Mouse (Mus musculus): ENCODE data around the gene Vti1a. TPM values are rescaled to one million over a fixed set of nuclear protein-coding genes. Genes with fewer than 3 reads are reported as not detected.

The Vti1a gene
- polyA plus RNA-seq, 1 experiment from 2014 or later, result 24.5 TPM

DNA sequence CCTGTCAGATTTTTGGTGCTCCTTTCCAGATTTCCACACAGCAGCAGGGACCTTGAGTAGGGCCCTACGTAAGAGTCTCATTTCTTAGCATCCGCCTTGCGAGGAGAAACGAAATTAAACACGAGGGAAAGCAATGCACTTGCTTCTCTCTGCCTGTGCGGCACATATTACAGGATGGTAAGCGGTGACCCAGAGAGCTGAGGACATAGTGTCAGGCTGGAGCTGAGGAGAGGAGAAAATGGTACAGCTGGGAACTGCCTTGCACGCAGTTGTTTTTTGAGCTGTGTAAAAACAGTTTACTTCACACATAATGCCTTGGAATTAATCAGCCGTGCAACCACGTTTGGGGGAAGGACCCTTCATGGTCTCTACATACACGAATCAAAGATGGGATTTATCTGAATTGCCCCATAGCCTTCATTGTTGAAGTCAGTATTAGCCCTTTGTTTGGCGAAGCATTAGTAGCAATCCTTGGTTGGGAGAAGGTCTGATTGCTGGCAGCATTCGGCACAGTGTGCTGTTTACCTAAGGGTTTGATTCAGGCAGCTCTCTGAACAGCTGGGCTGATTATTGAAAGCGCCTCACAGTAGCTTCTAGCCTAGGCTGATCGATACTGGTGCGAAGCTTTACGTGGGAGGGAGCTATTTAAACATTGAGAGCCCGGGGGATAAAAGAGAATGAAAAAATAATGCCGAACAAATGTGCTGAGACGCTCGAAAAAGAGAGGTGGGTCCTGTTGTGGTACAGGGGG, 153.4 kb downstream of the Vti1a start:
- Histone ChIP-seq H3K9me3 (replicated peaks) (no peaks in the 10 kb centered on the region), H3K4me1 (0 out of 2 replicates have a peak, but pooled peaks cover 7% of the 10 kb centered on the region), H3K36me3 (peaks cover 3% of the 10 kb centered on the region; the same call in 1 of the 2 replicates), H3K27me3 (replicated peaks) (no peaks in the 10 kb centered on the region), H3K27ac (no peak overlapping the region), H3K4me3 (no peak overlapping the region), H3K4me2 (peak overlapping the region; percentile 11; the same call in 1 of the 2 replicates), H3K9ac (no peak overlapping the region)
- WGBS (ENCODE audit: insufficient replicate concordance), result 84% methylated on average over 21 of the region's 21 CpGs
- no peak for ATAC-seq

DNA sequence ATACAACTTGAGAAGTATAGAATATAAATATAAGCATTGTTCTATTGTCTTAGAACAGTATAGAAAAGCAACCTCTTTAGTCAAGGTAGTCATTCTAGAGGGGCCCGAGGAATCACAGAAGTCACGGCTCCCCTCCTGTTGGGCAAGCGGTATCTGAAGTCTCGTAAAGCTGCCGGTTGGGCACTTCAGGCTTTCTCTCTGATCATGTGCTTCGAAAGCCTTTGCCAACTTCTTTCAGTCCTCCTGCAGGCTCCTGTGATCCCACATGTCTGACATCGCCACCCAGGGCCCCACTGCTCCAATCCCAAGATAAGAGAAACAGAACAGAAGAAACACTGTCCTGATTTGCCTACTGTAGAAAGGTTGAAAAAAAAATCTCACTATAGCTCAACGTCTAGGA, 156.5 kb downstream of the Vti1a start:
- no peak for ATAC-seq

DNA sequence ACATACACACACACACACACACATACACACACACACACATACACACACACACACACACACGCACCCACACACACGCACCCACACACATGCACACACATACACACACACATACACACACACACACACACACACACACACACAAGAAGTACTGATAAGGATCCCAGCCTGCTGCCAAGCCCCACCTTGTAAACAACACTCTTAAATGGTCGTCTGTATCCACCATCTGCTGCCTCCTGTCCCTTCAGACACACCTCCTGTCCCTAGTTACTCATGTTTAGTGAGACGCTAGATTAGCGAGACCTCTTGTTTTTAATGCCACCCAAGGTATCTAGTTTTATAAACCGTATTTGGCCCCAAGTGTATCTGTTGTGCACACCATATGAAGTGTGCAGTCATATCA, 158.1 kb downstream of the Vti1a start:
- Histone ChIP-seq H3K4me1 (0 out of 2 replicates have a peak, but pooled peaks cover 4% of the 10 kb centered on the region), H3K27me3 (replicated peaks) (no peaks in the 10 kb centered on the region), H3K4me2 (no peak overlapping the region), H3K4me3 (no peak overlapping the region), H3K9ac (no peak overlapping the region), H3K36me3 (peaks cover 3% of the 10 kb centered on the region; the same call in 1 of the 2 replicates), H3K9me3 (replicated peaks) (no peaks in the 10 kb centered on the region), H3K27ac (no peak overlapping the region)
- no peak for ATAC-seq
- WGBS (ENCODE audit: insufficient replicate concordance), result 70% methylated on average over 6 of the region's 6 CpGs

More for the DNA sequence above, 156.5 kb downstream of the Vti1a start:
- Histone ChIP-seq H3K4me2 (no peak overlapping the region), H3K27ac (no peak overlapping the region), H3K4me3 (no peak overlapping the region), H3K9me3 (replicated peaks) (no peaks in the 10 kb centered on the region), H3K27me3 (replicated peaks) (no peaks in the 10 kb centered on the region), H3K4me1 (0 out of 2 replicates have a peak, but pooled peaks cover 7% of the 10 kb centered on the region), H3K36me3 (peaks cover 3% of the 10 kb centered on the region; the same call in 1 of the 2 replicates), H3K9ac (no peak overlapping the region)
- 78% methylated on average over 8 of the region's 8 CpGs for WGBS (ENCODE audit: insufficient replicate concordance)

- H3K9me3 ChIP-seq (replicated peaks), result no peaks in the 10 kb centered on the region
- H3K27ac ChIP-seq, result no peak overlapping the region
- no peaks in the 10 kb centered on the region for H3K27me3 ChIP-seq (replicated peaks)
- no peak overlapping the region for H3K4me2 ChIP-seq
- H3K4me3 ChIP-seq, result no peak overlapping the region
- H3K36me3 ChIP-seq, result no peaks in the 10 kb centered on the region
- WGBS (ENCODE audit: insufficient replicate concordance), result 80% methylated on average over 5 of the region's 5 CpGs
- peaks cover 20% of the 10 kb centered on the region; the same call in 1 of the 2 replicates for H3K4me1 ChIP-seq
- H3K9ac ChIP-seq, result no peak overlapping the region
- no peak for ATAC-seq
Observed at GRCm38 (mm10) chr19:55480526-55480925, 164.4 kb downstream of the Vti1a start.

- no peak overlapping the region for H3K4me3 ChIP-seq
- ATAC-seq, result no peak
- no peak overlapping the region for H3K4me2 ChIP-seq
- no peak overlapping the region for H3K9ac ChIP-seq
- no peaks in the 10 kb centered on the region for H3K36me3 ChIP-seq
- H3K9me3 ChIP-seq (replicated peaks), result no peaks in the 10 kb centered on the region
- WGBS (ENCODE audit: insufficient replicate concordance), result 56% methylated on average over 5 of the region's 5 CpGs
- no peak overlapping the region for H3K27ac ChIP-seq
- no peaks in the 10 kb centered on the region for H3K27me3 ChIP-seq (replicated peaks)
- peaks cover 20% of the 10 kb centered on the region; the same call in 1 of the 2 replicates for H3K4me1 ChIP-seq
Observed at GRCm38 (mm10) chr19:55481308-55481707, 165.2 kb downstream of the Vti1a start.

- no peak overlapping the region for H3K27ac ChIP-seq
- H3K4me2 ChIP-seq, result 0 out of 2 replicates have a peak overlapping the region, but pooled peaks have one; percentile 5
- H3K36me3 ChIP-seq, result no peaks in the 10 kb centered on the region
- no peaks in the 10 kb centered on the region for H3K27me3 ChIP-seq (replicated peaks)
- 57% methylated on average over 5 of the region's 5 CpGs for WGBS (ENCODE audit: insufficient replicate concordance)
- ATAC-seq, result no peak
- no peak overlapping the region for H3K4me3 ChIP-seq
- H3K4me1 ChIP-seq, result peaks cover 20% of the 10 kb centered on the region; the same call in 1 of the 2 replicates
- no peaks in the 10 kb centered on the region for H3K9me3 ChIP-seq (replicated peaks)
- no peak overlapping the region for H3K9ac ChIP-seq
Observed at GRCm38 (mm10) chr19:55483526-55483925, 167.4 kb downstream of the Vti1a start.

GRCm38 (mm10) chr19:55484559-55484958, 168.5 kb downstream of the Vti1a start:
- peak; percentile 47; the same call in 1 of the 2 replicates for ATAC-seq
- H3K4me3 ChIP-seq, result no peak overlapping the region
- H3K4me1 ChIP-seq, result peaks cover 20% of the 10 kb centered on the region; the same call in 1 of the 2 replicates
- H3K36me3 ChIP-seq, result no peaks in the 10 kb centered on the region
- WGBS (ENCODE audit: insufficient replicate concordance), result 60% methylated on average over 6 of the region's 6 CpGs
- H3K9ac ChIP-seq, result no peak overlapping the region
- no peak overlapping the region for H3K4me2 ChIP-seq
- no peak overlapping the region for H3K27ac ChIP-seq
- H3K9me3 ChIP-seq (replicated peaks), result no peaks in the 10 kb centered on the region
- no peaks in the 10 kb centered on the region for H3K27me3 ChIP-seq (replicated peaks)

DNA sequence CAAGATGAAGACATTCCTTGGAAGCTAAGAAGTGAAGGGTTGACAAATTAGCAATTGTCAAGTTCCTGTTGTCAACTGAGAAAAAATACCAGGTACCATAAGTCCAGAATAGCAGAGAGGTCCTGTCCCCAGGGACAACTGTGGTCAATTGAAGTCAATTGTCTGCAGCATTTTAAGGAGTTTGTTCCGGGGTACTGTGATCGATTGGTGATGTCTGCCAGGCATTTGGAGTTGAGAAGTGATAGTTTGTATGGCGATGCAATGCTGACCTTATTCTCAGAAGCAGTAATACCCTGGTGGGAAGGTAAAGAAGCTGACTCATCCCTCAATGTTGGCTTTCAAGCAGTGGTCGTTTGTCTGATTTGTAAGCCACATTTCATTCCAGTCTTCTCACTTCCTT, 170.4 kb downstream of the Vti1a start:
- Histone ChIP-seq H3K27me3 (replicated peaks) (no peaks in the 10 kb centered on the region), H3K9ac (no peak overlapping the region), H3K36me3 (no peaks in the 10 kb centered on the region), H3K4me3 (no peak overlapping the region), H3K9me3 (replicated peaks) (no peaks in the 10 kb centered on the region), H3K27ac (no peak overlapping the region), H3K4me2 (no peak overlapping the region), H3K4me1 (peaks cover 19% of the 10 kb centered on the region)
- WGBS (ENCODE audit: insufficient replicate concordance), result 61% methylated on average over 4 of the region's 4 CpGs
- ATAC-seq, result no peak

DNA sequence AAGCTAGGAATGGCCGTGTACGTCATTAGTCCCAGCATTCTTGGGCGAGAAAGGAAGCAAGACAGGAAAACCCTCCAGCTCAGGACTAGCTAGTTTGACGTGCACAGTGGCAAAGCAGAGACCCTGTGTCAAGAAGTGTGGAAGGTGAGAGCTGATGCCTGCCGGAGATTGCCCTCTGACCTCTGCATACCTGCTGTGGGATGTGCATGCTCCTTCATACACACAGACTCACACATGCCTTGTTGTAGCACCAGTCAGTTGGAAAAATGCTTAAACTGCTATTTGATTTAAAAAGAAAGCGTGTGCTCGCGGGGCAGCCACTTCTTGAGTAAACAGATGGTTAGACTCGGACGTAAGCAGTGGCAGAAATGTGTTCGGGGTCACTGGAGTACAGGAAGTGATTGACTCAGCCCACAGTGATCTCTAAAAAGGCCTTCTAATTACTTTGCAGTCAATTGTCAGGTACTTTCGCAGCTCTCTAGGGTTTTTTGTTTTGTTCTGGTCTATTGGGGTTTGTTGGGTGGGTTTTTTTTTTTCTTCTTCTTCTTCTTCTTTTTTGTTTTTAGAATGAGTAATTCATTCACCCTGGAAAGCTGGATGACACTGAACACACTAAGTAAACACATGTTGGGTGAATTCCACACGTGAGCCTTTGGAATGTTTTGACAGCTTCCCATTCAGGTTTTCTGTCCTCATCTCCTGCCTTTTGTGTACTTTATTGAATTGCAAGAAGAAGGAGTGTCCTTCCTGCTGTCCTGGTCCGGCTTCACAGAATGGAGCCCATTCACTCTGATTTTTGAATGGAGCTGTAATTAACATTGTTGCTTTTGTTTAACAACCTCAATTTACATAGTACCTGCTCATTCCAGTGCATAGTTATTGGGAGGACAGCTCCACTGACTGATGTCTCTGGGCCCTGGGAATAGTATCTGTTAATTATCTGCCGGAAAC, 175.3 kb downstream of the Vti1a start:
- H3K36me3 ChIP-seq, result no peaks in the 10 kb centered on the region
- no peak overlapping the region for H3K9ac ChIP-seq
- H3K4me2 ChIP-seq, result no peak overlapping the region
- 66% methylated on average over 15 of the region's 15 CpGs for WGBS (ENCODE audit: insufficient replicate concordance)
- ATAC-seq, result no peak
- no peaks in the 10 kb centered on the region for H3K27me3 ChIP-seq (replicated peaks)
- H3K4me1 ChIP-seq, result peaks cover 15% of the 10 kb centered on the region
- no peak overlapping the region for H3K27ac ChIP-seq
- no peak overlapping the region for H3K4me3 ChIP-seq
- H3K9me3 ChIP-seq (replicated peaks), result no peaks in the 10 kb centered on the region

GRCm38 (mm10) chr19:55496333-55496732, 180.2 kb downstream of the Vti1a start:
- 30% methylated on average over 9 of the region's 9 CpGs for WGBS (ENCODE audit: insufficient replicate concordance)

GRCm38 (mm10) chr19:55499179-55499863, 183.2 kb downstream of the Vti1a start:
- Histone ChIP-seq H3K27ac (no peak overlapping the region), H3K4me3 (no peak overlapping the region), H3K27me3 (replicated peaks) (no peaks in the 10 kb centered on the region), H3K9me3 (replicated peaks) (no peaks in the 10 kb centered on the region), H3K36me3 (peaks cover 19% of the 10 kb centered on the region; the same call in 1 of the 2 replicates), H3K4me1 (peaks cover 8% of the 10 kb centered on the region), H3K4me2 (peak overlapping the region; percentile 3; the same call in 1 of the 2 replicates), H3K9ac (no peak overlapping the region)
- 78% methylated on average over 18 of the region's 18 CpGs for WGBS (ENCODE audit: insufficient replicate concordance)
- no peak for ATAC-seq

More at GRCm38 (mm10) chr19:55496333-55496732, 180.2 kb downstream of the Vti1a start:
- Histone ChIP-seq H3K27me3 (replicated peaks) (no peaks in the 10 kb centered on the region), H3K9ac (no peak overlapping the region), H3K27ac (no peak overlapping the region), H3K4me2 (no peak overlapping the region), H3K4me1 (peaks cover 14% of the 10 kb centered on the region), H3K9me3 (replicated peaks) (no peaks in the 10 kb centered on the region), H3K36me3 (peaks cover 17% of the 10 kb centered on the region; the same call in 1 of the 2 replicates), H3K4me3 (no peak overlapping the region)
- no peak for ATAC-seq
